Mouse (Mus musculus) E14TG2a.4 (cell line): ENCODE measurements around the gene Macrod1.
A peak's percentile ranks its signal among the peaks of the same experiment; 100 is the strongest.

Experiments used
- H3K27me3 ChIP-seq: 2 replicates; pipeline ENCODE4 v1.6.1; 2014; ENCODE audit warnings: low read length, control low read depth; ENCODE audit not compliant: insufficient read depth
- H3K36me3 ChIP-seq: 2 replicates; pipeline ENCODE4 v1.6.1; 2014; ENCODE audit warnings: low read length, control low read depth; ENCODE audit not compliant: insufficient read depth
- H3K4me1 ChIP-seq: replicated peaks from 2 replicates; pipeline ENCODE4 v1.6.1; 2014; ENCODE audit warnings: low read depth, low read length, control low read depth
- H3K4me3 ChIP-seq: replicated peaks from 2 replicates; pipeline ENCODE4 v1.5.1; 2014; ENCODE audit warnings: mild to moderate bottlenecking, low read length
- H3K9me3 ChIP-seq: 2 replicates; pipeline ENCODE4 v1.6.1; 2014; ENCODE audit warnings: low read length, control low read depth
- CTCF ChIP-seq: conservative IDR thresholded peaks from 2 replicates; pipeline ENCODE4 v1.5.1; 2014; ENCODE audit warnings: low read length
- NANOG ChIP-seq: IDR thresholded peaks from 2 replicates; pipeline ENCODE4 v1.6.1; 2014; ENCODE audit warnings: borderline replicate concordance, low read length, mixed read lengths
- POU5F1 ChIP-seq: IDR thresholded peaks from 2 replicates; pipeline ENCODE4 v1.6.1; 2014; ENCODE audit warnings: low read length, borderline replicate concordance

Gene Macrod1

DNA sequence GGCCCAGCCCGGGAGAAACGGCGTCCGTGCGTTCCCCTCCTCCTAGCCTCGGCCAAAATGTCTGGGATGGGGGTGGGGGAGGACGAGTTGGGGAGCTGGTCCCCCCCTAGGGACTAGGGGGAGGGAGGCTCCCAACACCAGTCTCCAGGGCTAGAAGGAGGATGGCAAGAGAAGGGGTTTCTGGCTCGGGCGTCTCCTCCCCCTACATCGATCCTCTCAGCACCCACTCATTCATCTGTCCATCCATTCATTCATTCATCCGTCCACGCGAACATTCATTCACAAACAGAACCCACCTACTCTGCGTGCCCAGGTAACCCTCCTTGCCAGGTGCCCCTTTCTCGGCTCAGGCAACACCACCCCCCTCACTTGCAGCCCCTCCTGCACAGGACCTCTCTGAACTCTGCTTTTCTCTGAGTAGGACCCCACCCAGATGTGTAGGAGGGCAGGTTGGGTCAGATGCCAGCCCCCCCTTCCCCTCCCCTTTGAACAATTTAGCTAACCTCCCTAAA lies 109.6 kb downstream of the Macrod1 start:
- TF ChIP-seq POU5F1: no peak
- no peak for TF ChIP-seq CTCF
- no peak for TF ChIP-seq NANOG
- Histone ChIP-seq H3K9me3 (no peaks in the 10 kb centered on the region), H3K4me3 (peak overlapping the region; percentile 79), H3K36me3 (no peaks in the 10 kb centered on the region), H3K27me3 (peaks cover 78% of the 10 kb centered on the region), H3K4me1 (peaks cover 53% of the 10 kb centered on the region)

GRCm38 (mm10) chr19:7166767-7167166 lies 110.2 kb downstream of the Macrod1 start:
- Histone ChIP-seq H3K4me3 (peak overlapping the region; percentile 79), H3K27me3 (peaks cover 73% of the 10 kb centered on the region), H3K9me3 (no peaks in the 10 kb centered on the region), H3K4me1 (peaks cover 58% of the 10 kb centered on the region), H3K36me3 (no peaks in the 10 kb centered on the region)
- TF ChIP-seq NANOG: no peak

- TF ChIP-seq POU5F1 (no peak), CTCF (no peak), NANOG (no peak)
- H3K9me3 ChIP-seq: no peaks in the 10 kb centered on the region
- no peak overlapping the region for H3K4me3 ChIP-seq
- H3K27me3 ChIP-seq: peaks cover 62% of the 10 kb centered on the region
- no peaks in the 10 kb centered on the region for H3K36me3 ChIP-seq
- peaks cover 63% of the 10 kb centered on the region for H3K4me1 ChIP-seq
Measured at GRCm38 (mm10) chr19:7168423-7168822, 111.8 kb downstream of the Macrod1 start.

DNA sequence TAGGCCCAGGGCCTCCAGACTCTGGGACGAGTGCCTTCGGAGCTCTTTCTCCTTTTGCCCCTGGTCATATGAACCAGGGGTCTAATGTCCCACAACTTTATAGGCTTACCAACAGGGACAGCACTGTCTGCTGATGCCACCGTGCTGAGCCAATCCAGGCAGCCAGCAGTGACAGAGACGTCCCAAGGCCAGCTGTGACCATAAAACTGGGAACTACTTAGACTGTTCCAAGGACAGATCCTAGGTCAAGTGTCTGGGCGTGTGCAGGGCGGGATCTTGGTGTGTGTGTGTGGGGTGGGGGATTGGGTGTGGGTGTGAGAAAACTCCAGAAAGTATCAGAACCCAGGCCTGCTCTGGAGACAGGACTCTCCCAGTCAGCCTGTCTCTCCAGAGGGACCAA lies 114.3 kb downstream of the Macrod1 start:
- peak overlapping the region; percentile 5; the same call in 1 of the 2 replicates for H3K4me3 ChIP-seq
- no peak for TF ChIP-seq NANOG
- no peak for TF ChIP-seq POU5F1
- TF ChIP-seq CTCF: no peak

GRCm38 (mm10) chr19:7171447-7171846 lies 114.8 kb downstream of the Macrod1 start:
- peaks cover 47% of the 10 kb centered on the region for H3K27me3 ChIP-seq
- H3K9me3 ChIP-seq: no peaks in the 10 kb centered on the region
- TF ChIP-seq CTCF (no peak), POU5F1 (no peak)
- peaks cover 66% of the 10 kb centered on the region for H3K4me1 ChIP-seq
- H3K4me3 ChIP-seq: peak overlapping the region; percentile 5; the same call in 1 of the 2 replicates
- H3K36me3 ChIP-seq: no peaks in the 10 kb centered on the region

More for the DNA sequence above, 114.3 kb downstream of the Macrod1 start:
- Histone ChIP-seq H3K27me3 (peaks cover 50% of the 10 kb centered on the region), H3K4me1 (peaks cover 65% of the 10 kb centered on the region), H3K36me3 (no peaks in the 10 kb centered on the region), H3K9me3 (no peaks in the 10 kb centered on the region)

DNA sequence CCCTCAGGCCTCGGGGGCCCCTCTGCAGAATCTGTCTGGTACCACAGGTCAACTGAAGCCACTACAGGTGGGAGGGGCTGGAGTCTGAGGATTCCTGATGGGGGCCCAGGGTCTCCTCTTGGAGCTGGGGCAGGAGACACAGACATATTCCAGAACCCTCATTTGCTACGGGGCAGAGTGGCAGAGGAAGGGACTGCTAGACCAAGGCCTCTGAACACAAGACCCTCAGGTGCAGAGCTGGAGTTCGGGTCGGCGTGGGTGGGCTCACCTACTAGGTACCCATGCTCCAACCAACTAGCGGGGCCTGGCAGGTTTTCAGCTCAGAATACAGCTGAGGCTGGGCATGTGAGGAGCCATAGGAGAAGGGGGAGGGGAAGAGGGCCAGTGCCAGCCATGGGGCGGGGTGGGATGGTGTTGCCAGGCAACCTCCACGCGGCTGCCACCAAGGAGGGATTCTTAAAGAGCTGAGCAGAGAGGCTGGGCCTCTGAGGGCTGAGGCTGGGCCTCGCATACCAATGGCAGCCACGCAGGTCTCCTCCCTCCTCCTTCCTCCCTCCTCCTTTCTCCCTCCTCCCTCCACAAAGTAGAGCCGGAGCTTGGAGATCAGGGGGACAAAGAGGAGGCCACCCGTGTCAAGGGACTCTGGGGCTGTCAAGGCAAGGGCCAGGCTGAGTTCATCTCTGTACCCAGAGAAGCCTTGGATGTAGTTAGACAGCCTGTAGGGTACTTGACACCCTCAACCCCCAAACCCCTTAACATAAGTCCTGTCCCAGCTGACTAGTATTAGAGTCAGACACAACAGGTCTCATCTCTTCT lies 115.6 kb downstream of the Macrod1 start:
- Histone ChIP-seq H3K4me3 (0 out of 2 replicates have a peak overlapping the region, but pooled peaks have one; percentile 10), H3K4me1 (peaks cover 63% of the 10 kb centered on the region), H3K9me3 (no peaks in the 10 kb centered on the region), H3K27me3 (peaks cover 42% of the 10 kb centered on the region), H3K36me3 (no peaks in the 10 kb centered on the region)
- TF ChIP-seq NANOG (no peak), POU5F1 (no peak), CTCF (no peak)

- peak overlapping the region; percentile 29 for H3K4me3 ChIP-seq
- peaks cover 73% of the 10 kb centered on the region for H3K4me1 ChIP-seq
- no peaks in the 10 kb centered on the region for H3K36me3 ChIP-seq
- H3K9me3 ChIP-seq: no peaks in the 10 kb centered on the region
- peaks cover 46% of the 10 kb centered on the region for H3K27me3 ChIP-seq
- TF ChIP-seq CTCF (no peak), POU5F1 (no peak), NANOG (no peak)
Measured at GRCm38 (mm10) chr19:7176041-7176696, 119.6 kb downstream of the Macrod1 start.

DNA sequence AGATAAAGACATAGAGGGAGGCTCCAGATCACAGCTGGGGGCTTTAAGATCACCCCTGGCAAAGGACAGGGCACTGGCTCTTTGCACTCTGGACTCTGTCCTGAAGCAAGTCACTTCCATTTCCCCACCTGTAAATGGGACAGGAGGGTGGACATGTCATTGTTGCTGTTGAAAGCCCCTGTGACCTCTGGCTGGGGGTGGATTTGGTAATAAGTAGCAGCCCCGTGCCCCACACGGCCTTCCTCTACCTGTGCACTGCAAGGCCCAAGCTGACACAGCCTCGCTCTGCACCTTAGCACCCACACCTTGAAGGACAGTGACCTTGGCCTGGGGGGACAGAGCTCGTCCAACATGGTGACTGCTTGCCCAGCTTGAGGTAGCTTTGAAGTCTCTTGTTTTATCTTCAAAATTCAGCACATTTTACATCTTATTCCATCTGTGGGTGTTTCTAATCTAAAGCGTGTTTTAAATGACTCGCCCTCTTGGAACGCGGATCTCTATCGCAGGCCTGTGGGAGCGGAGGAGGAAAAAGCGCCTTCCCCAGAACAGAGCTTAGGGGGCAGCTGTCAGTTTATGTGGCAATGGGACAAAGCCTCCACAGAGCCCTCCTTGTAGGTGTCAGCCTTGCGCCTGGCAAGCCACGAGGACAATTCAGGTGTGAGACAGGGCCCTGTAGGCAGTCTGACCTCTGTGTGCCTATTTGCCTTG lies 121.3 kb downstream of the Macrod1 start:
- H3K9me3 ChIP-seq: no peaks in the 10 kb centered on the region
- peaks cover 73% of the 10 kb centered on the region for H3K4me1 ChIP-seq
- TF ChIP-seq CTCF (no peak), POU5F1 (no peak), NANOG (no peak)
- H3K4me3 ChIP-seq: no peak overlapping the region
- peaks cover 58% of the 10 kb centered on the region for H3K27me3 ChIP-seq
- no peaks in the 10 kb centered on the region for H3K36me3 ChIP-seq
